Mouse (Mus musculus) frontal cortex, postnatal 36 days (tissue): ENCODE measurements around the gene Smarca5.

ENCODE experiments used
- DNase-seq, 2 experiments: peaks; one replicate each; pipeline ENCODE4 v3.0.0; 2022; ENCODE audit warnings: low spot score in 2 of 2

Gene Smarca5

GRCm38 (mm10) chr8:80739155-80739924, at the start of gene Smarca5:
Gene Smarca5, minus strand, starts transcription at chr8:80739497.
- DNase-seq = peak; percentile 93 to 97

- no peak for DNase-seq
Measured at GRCm38 (mm10) chr8:80784559-80784958, 45.3 kb upstream of the Smarca5 start.

- DNase-seq = no peak
Measured at GRCm38 (mm10) chr8:80783271-80783670, 44.0 kb upstream of the Smarca5 start.

GRCm38 (mm10) chr8:80781338-80781737, 42.0 kb upstream of the Smarca5 start:
- DNase-seq = no peak

GRCm38 (mm10) chr8:80780271-80780670, 41.0 kb upstream of the Smarca5 start:
- no peak for DNase-seq

GRCm38 (mm10) chr8:80776436-80776835, 37.1 kb upstream of the Smarca5 start:
- DNase-seq = no peak

- peak in 1 of 2 experiments; percentile 21 for DNase-seq
Measured at GRCm38 (mm10) chr8:80772732-80773460, 33.6 kb upstream of the Smarca5 start.

GRCm38 (mm10) chr8:80768451-80768850, 29.2 kb upstream of the Smarca5 start:
- no peak for DNase-seq

- peak; percentile 80 to 89 for DNase-seq
Measured at GRCm38 (mm10) chr8:80753017-80753715, 13.9 kb upstream of the Smarca5 start.

GRCm38 (mm10) chr8:80752429-80752828, 13.1 kb upstream of the Smarca5 start:
- no peak for DNase-seq

GRCm38 (mm10) chr8:80749091-80749490, 9.8 kb upstream of the Smarca5 start:
- DNase-seq = no peak

GRCm38 (mm10) chr8:80739932-80740331, 635 bp upstream of the Smarca5 start:
- no peak for DNase-seq

- DNase-seq = peak; percentile 54 to 65
Measured at GRCm38 (mm10) chr8:80738388-80739154, 726 bp downstream of the Smarca5 start.

- DNase-seq = no peak
Measured at GRCm38 (mm10) chr8:80738046-80738387, 1.3 kb downstream of the Smarca5 start.

GRCm38 (mm10) chr8:80732326-80732725, 7.0 kb downstream of the Smarca5 start:
- DNase-seq = no peak

- DNase-seq = no peak
Measured at GRCm38 (mm10) chr8:80714461-80714860, 24.8 kb downstream of the Smarca5 start.

- no peak for DNase-seq
Measured at GRCm38 (mm10) chr8:80710670-80711400, 28.5 kb downstream of the Smarca5 start.

GRCm38 (mm10) chr8:80688141-80688540, 51.2 kb downstream of the Smarca5 start:
- DNase-seq = peak; percentile 52 to 67

- DNase-seq = no peak
Measured at GRCm38 (mm10) chr8:80683756-80684335, 55.5 kb downstream of the Smarca5 start.

GRCm38 (mm10) chr8:80682594-80682993, 56.7 kb downstream of the Smarca5 start:
- DNase-seq = no peak
